In genomic region chr14:28741418-28741817, GRCm38 (mm10) we compare ENCODE assay signal across 24 mouse cellular contexts.
"Had no signal": no experiment of that assay in that cellular context is flagged by ENCODE, and none has a peak within 500 bp of the region (broad histone marks: within the 10 kb centered on the region; RNA-seq: fewer than 3 reads in every experiment).

No protein-coding gene starts in this region.

- DNase-seq: gastrocnemius, adult 2 months; gastrocnemius, postnatal 10 days; gastrocnemius, postnatal 25 days; heart, adult 18-20 months; heart, postnatal 10 days; heart, postnatal 4 days; kidney, adult 18-20 months; kidney, adult 8-10 months; kidney, postnatal 10 days; kidney, postnatal 25 days; kidney, postnatal 4 days had no signal

- H3K27ac ChIP-seq: gastrocnemius, adult 2 months; heart, embryonic 10.5 days; hindbrain, embryonic 10.5 days; hindbrain, embryonic 12.5 days; hindbrain, embryonic 14.5 days; intestine, embryonic 15.5 days; layer of hippocampus, adult 2 months; left cerebral cortex, adult 2 months; limb, embryonic 10.5 days; limb, embryonic 12.5 days had no signal

- H3K4me1 ChIP-seq: heart, embryonic 10.5 days; hindbrain, embryonic 10.5 days; intestine, embryonic 15.5 days; limb, embryonic 10.5 days had no signal

- H3K36me3 ChIP-seq: heart, embryonic 10.5 days; heart, embryonic 12.5 days; hindbrain, embryonic 10.5 days; hindbrain, embryonic 12.5 days; intestine, embryonic 15.5 days; limb, embryonic 10.5 days; limb, embryonic 12.5 days had no signal

- ATAC-seq: hindbrain, embryonic 16.5 days; inflammation-experienced regulatory T-cells, adult 6 months; intestine, embryonic 15.5 days; intestine, postnatal 0 days had no signal

- H3K4me2 ChIP-seq: heart, embryonic 12.5 days; hindbrain, embryonic 12.5 days; hindbrain, embryonic 14.5 days; intestine, embryonic 15.5 days; limb, embryonic 12.5 days had no signal

- H3K9ac ChIP-seq: heart, embryonic 12.5 days; hindbrain, embryonic 12.5 days; hindbrain, embryonic 14.5 days; intestine, embryonic 15.5 days; limb, embryonic 12.5 days had no signal

- H3K4me3 ChIP-seq: gastrocnemius, adult 2 months; heart, embryonic 10.5 days; heart, embryonic 12.5 days; hindbrain, embryonic 10.5 days; hindbrain, embryonic 12.5 days; intestine, embryonic 15.5 days; layer of hippocampus, adult 2 months; left cerebral cortex, adult 2 months; limb, embryonic 10.5 days; limb, embryonic 12.5 days had no signal

- H3K27me3 ChIP-seq: heart, embryonic 12.5 days; hindbrain, embryonic 12.5 days; intestine, embryonic 15.5 days; limb, embryonic 12.5 days had no signal

- H3K9me3 ChIP-seq: heart, embryonic 10.5 days; heart, embryonic 12.5 days; hindbrain, embryonic 10.5 days; hindbrain, embryonic 12.5 days; intestine, embryonic 15.5 days; limb, embryonic 10.5 days; limb, embryonic 12.5 days had no signal
